In genomic region chr7:133123999-133124700, GRCm38 (mm10) we compare ENCODE assay signal across 8 mouse cellular contexts. TPM values are rescaled to one million over a fixed set of nuclear protein-coding genes. Genes with fewer than 3 reads are reported as not detected.
DNase-seq lines count a peak whose midpoint lies in the region; ATAC-seq lines count a peak whose summit lies in the region.

TSS of gene Ctbp2 (minus strand) at chr7:133124354.

- peaks cover 32% of the 10 kb centered on the region for H3K27me3 ChIP-seq in embryonic facial prominence, embryonic 10.5 days (replicated peaks; ENCODE audit: low read depth, poor library complexity, severe bottlenecking)
- peaks cover 7% of the 10 kb centered on the region; the same call in 1 of the 2 replicates for H3K27me3 ChIP-seq in limb, embryonic 10.5 days (ENCODE audit: low read depth, poor library complexity, severe bottlenecking)
- H3K27me3 ChIP-seq in midbrain, embryonic 10.5 days (ENCODE audit: low read depth, poor library complexity, severe bottlenecking), result peaks cover 26% of the 10 kb centered on the region

- under 1% methylated on average over 59 of the region's 59 CpGs for WGBS in embryonic facial prominence, embryonic 10.5 days
- WGBS in limb, embryonic 10.5 days, result under 1% methylated on average over 56 of the region's 59 CpGs
- under 1% methylated on average over 56 of the region's 59 CpGs for whole genome bisulfite sequencing in midbrain, embryonic 10.5 days

- peak within 1 kb of the TSS; percentile 99 for H3K27ac ChIP-seq in embryonic facial prominence, embryonic 10.5 days (replicated peaks)
- peak within 1 kb of the TSS; percentile 100 for H3K27ac ChIP-seq in limb, embryonic 10.5 days
- H3K27ac ChIP-seq in midbrain, embryonic 10.5 days (replicated peaks), result peak within 1 kb of the TSS; percentile 100

- no peaks in the 10 kb centered on the region for H3K36me3 ChIP-seq in embryonic facial prominence, embryonic 10.5 days (replicated peaks)
- H3K36me3 ChIP-seq in limb, embryonic 10.5 days, result no peaks in the 10 kb centered on the region
- H3K36me3 ChIP-seq in midbrain, embryonic 10.5 days, result no peaks in the 10 kb centered on the region

- H3K4me1 ChIP-seq in embryonic facial prominence, embryonic 10.5 days, result peaks cover 32% of the 10 kb centered on the region
- peaks cover 34% of the 10 kb centered on the region for H3K4me1 ChIP-seq in limb, embryonic 10.5 days
- peaks cover 38% of the 10 kb centered on the region for H3K4me1 ChIP-seq in midbrain, embryonic 10.5 days

- DNase-seq in adrenal gland, postnatal 36 days, result peak; percentile 89 to 91
- peak; percentile 88 for DNase-seq in embryonic facial prominence, embryonic 10.5 days (ENCODE audit: low spot score)
- peak; percentile 99 for DNase-seq in heart, adult 11 months
- peak; percentile 80 for DNase-seq in kidney, adult 11 months
- peak; percentile 89 for DNase-seq in limb, embryonic 10.5 days (ENCODE audit: low spot score)
- peak; percentile 86 for DNase-seq in midbrain, embryonic 10.5 days (ENCODE audit: low spot score)
- peak; percentile 67 for DNase-seq in right cerebral cortex, postnatal 4 days

- peaks cover 5% of the 10 kb centered on the region; the same call in 1 of the 2 replicates for H3K9me3 ChIP-seq in embryonic facial prominence, embryonic 10.5 days
- H3K9me3 ChIP-seq in limb, embryonic 10.5 days (replicated peaks), result no peaks in the 10 kb centered on the region
- H3K9me3 ChIP-seq in midbrain, embryonic 10.5 days (replicated peaks), result peaks cover 8% of the 10 kb centered on the region; the same call in 1 of the 2 replicates

- no peak for ATAC-seq in activated CD4-positive, CD25-positive, alpha-beta regulatory T cell, adult 4 months

- H3K4me3 ChIP-seq in embryonic facial prominence, embryonic 10.5 days, result peak within 1 kb of the TSS; percentile 98
- peak within 1 kb of the TSS; percentile 99 for H3K4me3 ChIP-seq in limb, embryonic 10.5 days
- peak within 1 kb of the TSS; percentile 97 for H3K4me3 ChIP-seq in midbrain, embryonic 10.5 days

RNA-seq across cellular contexts. Expression of gene Ctbp2, which starts in this region (rescaled TPM):
- total RNA-seq in adrenal gland, postnatal 36 days (2021), result 10 to 100 TPM; 65.6 to 68.6 TPM
- 117 and 121 TPM in 2 replicates for polyA plus RNA-seq in embryonic facial prominence, embryonic 10.5 days (2016; fragmentation: Nextera tagmentation; extraction: Ambion mirVana)
- 145 TPM in 2 replicates for polyA plus RNA-seq in limb, embryonic 10.5 days (2016; fragmentation: Nextera tagmentation; extraction: Ambion mirVana)
- polyA plus RNA-seq in midbrain, embryonic 10.5 days (2016; fragmentation: Nextera tagmentation; extraction: Ambion mirVana), result 113 and 118 TPM in 2 replicates
- polyA plus RNA-seq in activated CD4-positive, CD25-positive, alpha-beta regulatory T cell, adult 4 months (2017; shearing (Covaris generic)), result 1 to 10 TPM; 1.6 to 4.4 TPM

Comparison
In these comparisons a context has a peak if more than half of its experiments do, and no peak if none do; other contexts are left out.
1. RNA of gene Ctbp2 (polyA plus RNA-seq): 145 TPM in limb, embryonic 10.5 days, 113 to 118 TPM in midbrain, embryonic 10.5 days and 117 to 121 TPM in embryonic facial prominence, embryonic 10.5 days; 1.6 to 4.4 TPM in activated CD4-positive, CD25-positive, alpha-beta regulatory T cell, adult 4 months; every median in the first group is over 10 times any median in the second.
2. Peak in every context shown above with its lines, with median percentiles within 50 percentile points of each other: DNase-seq, H3K27ac ChIP-seq and H3K4me3 ChIP-seq.